Mouse (Mus musculus): ENCODE measurements around the gene She.

Gene She

DNA sequence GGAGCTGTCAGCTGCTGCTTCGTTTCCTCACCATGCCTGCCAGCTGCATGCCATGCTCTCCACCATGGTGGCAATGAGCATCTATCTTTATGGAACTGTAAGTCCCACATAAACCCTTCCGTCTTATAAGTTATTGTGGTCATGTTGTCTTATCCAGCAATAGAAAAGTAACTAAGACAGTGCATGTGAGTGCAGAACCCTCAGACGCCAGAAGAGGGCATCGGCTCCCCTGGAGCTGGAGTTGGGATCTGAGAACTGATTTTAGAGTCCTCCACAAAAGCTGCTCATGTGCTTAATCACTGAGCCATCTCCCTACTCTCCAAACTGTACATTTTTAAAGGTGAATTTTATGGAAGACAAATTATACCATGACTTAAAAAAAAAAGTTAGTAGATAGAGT lies 14.1 kb upstream of the She start:
- no peak for DNase-seq (ENCODE audit: low read depth, low spot score)

DNA sequence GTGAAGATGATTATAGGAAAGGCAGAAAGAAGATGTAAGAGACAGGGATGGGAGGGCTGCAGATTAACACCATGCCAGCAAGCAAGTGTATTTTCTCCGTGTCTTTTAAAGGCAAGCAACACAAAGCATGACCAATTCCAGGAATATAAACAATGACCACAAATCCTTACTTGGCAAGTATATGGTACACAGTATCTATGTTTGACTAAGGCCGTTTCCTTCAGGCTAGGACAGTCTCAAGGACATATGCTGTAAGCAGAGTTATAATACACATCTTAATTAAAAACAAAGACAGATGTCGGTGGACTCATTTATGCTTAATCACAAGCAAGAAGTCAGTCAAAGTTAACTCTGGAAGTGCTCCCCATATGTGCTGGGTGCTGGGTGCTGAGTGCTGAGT lies 12.6 kb upstream of the She start:
- no peak for DNase-seq (ENCODE audit: low read depth, low spot score)

DNA sequence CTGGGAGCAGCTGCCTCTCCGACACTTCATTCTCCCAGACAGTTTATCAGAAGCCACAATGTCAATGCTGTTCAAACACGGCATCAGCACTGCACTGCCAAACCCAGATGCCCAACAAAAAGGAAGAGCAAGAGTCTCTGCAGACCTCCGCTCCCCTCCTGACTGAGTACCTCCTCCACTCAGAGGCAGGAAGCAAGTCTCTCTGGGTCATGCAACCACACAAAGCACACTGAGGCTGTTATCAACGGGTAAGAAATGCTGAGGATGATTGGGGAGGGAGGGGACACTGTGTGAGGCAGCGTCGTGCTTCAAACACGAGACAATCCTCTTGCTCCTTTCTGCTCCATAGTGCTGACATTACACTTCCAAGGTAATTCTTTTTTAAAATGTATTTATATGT lies 11.3 kb upstream of the She start:
- DNase-seq (ENCODE audit: low read depth, low spot score): no peak

DNA sequence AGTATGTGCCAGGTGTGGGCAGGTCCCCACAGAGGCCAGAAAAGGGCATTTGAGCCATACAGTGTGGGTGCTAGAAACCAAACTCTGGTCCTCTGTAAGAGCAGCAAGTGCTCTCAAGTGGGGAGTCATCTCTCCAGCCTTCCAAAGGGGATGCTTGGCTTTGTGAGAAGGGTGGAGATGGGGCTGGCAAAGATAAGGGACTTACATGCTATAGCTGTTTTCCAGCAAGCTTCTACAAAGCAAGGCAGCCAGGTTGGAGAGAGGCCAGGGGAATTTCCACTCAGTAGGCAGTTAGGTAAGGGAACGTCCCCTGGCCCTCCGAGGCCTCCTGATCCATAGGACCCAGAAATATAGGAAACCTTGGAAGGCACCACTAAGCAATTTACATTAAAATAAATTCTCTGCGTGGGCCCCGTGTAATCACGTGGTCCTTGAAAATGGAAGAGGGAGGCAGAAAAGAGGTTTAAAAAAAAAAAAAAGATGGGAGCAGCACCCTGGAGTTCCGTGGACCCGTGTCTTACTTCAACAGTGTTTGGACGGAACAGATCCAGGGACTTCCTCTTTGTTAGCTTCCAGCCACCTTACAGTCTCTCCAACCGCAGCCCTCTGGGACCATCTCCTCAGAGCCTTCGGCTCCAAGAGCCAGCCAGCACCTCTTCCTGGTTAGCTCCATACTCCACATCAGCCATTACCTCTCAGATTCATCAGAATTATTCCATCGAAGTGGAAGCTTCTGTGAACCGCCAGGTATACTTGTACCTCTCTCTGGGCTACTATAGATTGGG lies 10.7 kb upstream of the She start:
- DNase-seq (ENCODE audit: low read depth, low spot score): no peak

DNA sequence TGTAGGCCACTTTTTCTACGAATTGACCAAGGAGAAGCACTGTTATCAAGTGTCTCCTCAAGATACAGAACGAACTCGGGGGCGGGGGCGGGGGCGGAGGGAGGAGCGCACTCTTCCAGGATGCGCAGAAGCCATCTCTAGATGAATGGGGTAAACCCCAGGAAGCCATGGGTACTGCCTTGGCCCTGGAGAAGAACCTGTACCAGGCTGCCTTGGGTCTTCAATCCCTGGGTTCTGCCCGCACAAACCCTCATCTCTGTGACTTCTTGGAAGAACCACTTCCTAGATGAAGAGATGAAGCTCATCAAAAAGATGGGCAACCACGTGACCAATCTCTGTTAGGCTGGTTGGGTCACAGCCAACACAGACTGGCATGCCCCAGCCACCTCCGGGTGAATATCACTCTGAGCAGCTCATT lies 10.1 kb upstream of the She start:
- DNase-seq (ENCODE audit: low read depth, low spot score): no peak

DNA sequence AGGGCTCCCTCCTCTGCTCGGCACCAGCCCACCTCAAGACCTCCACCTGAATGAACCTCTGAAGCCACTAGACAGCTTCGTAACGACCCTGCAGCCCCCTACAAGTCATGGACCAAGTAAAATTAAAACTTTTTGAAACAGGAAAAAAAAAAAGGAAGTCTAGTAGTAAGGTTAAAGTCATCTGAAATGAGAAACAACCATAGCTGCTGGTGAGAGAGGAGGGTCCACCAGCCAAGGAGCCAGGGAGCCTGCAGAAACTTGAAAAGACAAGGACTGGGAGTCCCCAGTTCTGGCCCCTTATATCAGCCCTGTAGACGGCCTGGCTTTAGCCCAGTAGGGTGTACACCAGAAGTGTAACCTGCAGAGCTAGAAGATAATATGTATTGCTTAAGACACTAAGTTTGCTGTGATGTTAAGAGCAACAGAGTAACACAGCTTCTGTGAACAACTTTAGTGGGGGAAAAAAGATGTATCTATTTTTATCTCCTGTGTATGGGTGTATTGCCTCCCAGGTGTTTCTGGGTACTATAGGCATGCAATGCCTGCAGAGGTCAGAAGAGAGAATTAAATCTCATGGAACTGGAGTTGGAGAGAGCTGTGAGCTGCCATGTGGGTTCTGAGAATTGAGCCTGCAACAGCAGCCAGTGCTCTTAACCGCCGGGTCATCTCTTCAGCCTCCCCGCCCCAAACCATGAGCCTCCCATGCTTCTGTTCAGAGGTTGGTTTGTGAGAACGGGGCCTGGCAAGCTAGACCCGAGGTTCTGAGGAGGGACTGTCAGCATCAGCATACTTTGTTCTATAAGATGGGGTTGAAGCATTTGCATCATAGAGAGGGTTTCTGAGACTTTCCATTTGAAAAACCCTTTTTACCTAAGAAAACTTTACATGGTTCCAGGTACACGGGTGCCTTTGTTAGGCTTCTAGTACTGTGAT lies 9.4 kb upstream of the She start:
- no peak for DNase-seq (ENCODE audit: low read depth, low spot score)

DNA sequence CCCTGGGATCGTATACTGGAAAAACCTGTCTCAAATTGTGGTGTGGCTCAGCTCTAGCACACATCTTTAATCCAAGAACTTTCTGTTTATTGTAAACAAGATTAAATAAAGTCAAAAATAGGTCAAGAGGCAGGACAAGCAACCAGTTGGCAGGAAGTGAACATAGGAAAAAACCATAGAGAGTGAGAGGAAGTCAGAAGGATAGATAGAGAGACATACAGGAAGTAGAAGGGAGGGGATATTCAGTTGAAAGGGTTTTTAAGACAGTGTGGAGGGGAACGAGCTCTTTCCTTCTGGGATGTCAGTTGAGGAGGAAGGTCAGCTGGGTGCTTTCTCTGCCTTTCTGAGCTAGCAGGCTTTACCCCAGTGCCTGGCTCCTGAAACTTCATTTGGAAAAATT lies 7.6 kb upstream of the She start:
- DNase-seq (ENCODE audit: low read depth, low spot score): no peak

DNA sequence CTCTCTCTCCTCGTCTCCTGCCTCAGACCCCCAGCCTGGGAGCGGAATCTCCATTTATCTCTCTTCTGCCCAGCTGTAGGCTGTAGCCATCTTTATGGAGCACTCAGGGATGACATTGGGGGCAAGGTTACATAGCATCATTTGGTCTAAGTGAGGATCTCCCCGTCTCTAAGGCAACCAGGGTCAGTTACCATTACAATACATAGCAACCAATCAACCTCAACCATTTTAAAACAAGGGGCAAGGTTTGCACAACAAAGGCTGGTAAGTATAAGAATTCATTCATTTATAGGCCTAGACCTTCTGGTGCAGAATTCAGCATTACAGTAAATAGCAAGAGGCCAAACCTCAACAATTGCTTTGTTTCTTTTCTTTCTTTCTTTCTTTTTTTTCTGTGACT lies 4.9 kb upstream of the She start:
- DNase-seq (ENCODE audit: low read depth, low spot score): no peak

DNA sequence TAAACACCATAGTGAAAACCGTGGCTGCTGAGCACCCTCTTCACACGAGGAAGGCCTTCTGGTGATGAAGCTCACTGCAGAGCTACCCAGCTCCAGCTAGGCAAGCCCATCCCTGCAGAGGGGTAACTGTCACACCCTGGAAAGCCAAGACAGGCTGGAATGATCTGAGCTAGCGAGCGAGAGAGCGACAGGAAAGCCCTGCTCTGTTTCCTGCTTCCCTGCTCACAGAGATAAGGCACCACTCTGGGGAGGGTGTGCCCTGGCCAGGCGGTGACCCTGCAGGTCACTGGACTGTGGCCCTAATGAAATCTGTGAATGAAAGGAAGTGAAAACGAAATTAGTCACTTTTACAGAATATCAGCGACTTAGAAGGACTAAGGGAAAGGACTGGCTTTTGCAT lies 4.2 kb downstream of the She start:
- no peak for DNase-seq (ENCODE audit: low read depth, low spot score)

DNA sequence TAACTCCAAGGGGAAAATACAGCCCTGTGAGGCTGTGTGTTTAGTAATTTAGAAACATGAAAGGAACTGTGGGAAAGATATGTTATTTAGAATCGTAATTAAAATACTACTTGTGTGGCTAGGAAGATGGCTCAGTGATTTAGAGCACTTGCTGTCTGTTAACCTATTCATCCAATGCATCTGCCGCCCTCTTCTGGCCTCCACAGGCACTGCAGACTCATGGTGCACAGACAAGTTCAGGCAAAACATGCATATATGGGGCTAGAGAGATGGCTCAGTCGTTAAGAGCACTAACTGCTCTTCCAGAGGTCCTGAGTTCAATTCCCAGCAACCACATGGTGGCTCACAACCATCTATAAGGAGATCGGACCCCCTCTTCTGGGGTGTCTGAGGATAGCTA lies 11.1 kb downstream of the She start:
- DNase-seq (ENCODE audit: low read depth, low spot score): no peak

DNA sequence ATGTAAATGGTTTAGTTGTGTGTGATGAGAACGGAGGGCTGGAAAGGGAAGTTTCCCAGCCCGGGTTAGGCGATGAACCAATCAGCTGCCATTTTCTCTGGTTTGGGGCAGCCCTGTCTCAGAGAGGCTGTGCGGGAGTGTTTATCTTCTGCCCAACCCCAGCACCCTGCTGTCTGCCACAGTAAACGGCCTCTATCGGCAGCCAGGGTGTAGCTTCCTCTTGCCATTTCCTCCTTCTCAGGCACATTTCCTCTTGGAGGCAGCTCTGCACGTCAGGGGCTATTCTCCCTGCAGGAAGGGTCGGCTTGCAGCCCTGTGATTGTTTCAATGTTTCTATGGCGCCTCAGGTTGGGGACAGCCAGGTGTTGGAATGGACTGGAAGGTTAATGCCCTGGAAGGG lies 12.0 kb downstream of the She start:
- DNase-seq (ENCODE audit: low read depth, low spot score): no peak

DNA sequence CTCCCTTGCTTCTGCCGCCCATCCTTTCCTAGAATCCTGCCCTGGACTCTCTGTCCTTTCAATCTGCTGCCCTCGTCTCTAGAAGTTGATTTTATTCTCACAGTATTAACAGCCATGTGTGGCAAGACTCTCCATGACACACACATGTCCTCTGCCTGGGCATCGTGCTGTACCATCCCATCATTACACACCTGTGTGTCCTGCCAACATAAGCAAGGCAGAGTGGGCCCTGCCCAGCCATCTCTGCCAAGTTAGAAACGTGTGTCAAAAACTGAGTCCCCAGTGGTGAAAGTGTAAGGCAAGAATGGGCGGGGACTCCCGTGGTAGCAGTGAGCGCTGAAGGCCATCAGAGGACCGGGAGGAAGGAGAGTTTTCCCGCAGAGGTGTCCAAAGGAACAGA lies 14.6 kb downstream of the She start:
- DNase-seq (ENCODE audit: low read depth, low spot score): no peak

DNA sequence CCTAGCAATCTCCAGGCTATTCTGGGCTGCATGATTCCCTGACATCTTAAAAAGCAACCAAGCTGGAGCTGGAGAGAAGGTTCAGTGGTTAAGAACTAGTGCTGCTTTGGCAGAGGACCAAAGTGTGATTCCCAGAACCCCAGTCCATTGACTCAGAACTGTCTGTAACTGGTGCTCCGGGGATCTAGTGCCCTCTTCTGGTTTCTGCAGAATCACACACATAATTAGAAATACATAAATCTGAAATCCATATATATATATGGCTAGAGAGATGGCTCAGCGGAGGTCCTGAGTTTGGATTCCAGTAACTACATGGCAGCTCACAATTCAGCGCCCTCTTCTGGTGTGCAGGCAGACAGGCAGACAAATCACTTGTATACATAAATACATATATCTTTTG lies 16.0 kb downstream of the She start:
- DNase-seq (ENCODE audit: low read depth, low spot score): no peak

DNA sequence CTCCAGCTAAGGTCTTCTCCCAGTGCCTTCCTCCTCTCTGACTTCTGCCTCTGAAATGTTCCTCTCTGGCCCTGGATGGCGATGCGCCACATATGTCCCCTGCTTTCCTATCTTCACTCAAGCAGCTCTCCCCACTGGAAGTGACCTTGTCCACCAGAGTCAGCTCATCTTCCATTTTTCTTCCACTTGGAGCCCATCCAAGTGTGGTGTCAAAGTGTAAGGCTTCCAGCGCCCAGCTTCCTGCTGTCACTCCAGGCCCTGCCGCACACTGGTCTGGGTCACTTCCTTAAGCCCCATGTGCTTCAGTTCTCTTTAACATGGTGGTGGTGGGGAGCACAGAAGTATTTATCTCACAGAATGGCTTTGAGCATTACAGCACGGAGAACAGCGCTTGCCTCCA lies 16.4 kb downstream of the She start:
- DNase-seq (ENCODE audit: low read depth, low spot score): no peak

DNA sequence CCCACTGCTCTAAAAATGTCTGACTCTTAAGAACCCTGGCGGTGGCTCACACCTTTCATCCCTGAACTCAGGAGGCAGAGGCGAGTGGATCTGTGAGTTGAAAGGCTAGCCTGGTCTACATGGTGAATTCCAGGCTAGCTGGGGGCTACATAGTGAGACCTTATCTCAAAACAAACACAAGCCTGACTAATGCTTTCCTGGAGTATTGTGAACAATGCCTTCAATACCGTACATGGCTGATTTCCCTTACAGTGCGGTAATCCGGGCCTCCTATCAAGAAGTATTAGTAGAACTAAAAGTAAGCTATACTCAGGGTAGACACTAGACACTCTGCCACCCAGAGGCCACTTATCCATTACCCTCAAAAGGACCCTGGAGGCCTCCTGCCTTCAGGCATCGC lies 16.9 kb downstream of the She start:
- no peak for DNase-seq (ENCODE audit: low read depth, low spot score)

DNA sequence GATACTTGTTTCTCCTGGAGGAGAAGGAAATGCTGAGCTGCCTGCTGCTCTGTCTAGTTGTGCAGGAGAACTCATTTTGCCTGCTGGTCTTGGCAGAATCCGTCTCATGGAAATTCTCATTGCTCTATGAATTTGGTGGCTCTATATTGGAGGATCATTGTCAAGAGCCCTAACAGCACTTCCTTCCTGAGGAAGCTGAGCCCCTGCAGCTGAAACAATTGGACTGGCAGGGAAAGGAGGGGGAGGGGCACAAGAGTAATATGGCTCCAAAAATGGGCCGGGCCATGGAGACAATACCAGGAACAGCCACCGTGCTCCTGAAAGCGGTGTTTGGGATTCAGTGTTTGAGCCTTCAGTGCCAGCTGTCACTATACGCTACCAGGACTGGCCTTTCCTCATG lies 22.6 kb downstream of the She start:
- DNase-seq (ENCODE audit: low read depth, low spot score): no peak

DNA sequence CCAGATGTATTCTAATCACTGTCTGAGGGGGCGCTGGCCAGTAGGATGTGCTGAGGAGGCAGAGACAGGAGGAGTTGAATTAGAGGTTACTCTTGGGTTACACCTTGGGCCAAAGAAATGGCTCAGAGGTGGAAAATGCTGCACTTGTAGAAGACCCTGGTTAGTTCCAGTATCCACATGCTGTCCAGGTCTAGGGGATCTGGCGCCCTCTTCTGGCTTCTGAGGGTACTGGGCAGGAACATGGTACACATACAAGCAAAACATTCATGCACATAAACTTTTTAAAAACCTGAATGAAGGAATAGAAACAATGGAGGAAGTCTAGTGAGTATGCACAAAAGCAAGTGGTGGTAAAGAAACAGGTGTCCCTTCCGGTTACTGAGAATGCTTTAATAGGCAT lies 26.2 kb downstream of the She start:
- DNase-seq (ENCODE audit: low read depth, low spot score): no peak

DNA sequence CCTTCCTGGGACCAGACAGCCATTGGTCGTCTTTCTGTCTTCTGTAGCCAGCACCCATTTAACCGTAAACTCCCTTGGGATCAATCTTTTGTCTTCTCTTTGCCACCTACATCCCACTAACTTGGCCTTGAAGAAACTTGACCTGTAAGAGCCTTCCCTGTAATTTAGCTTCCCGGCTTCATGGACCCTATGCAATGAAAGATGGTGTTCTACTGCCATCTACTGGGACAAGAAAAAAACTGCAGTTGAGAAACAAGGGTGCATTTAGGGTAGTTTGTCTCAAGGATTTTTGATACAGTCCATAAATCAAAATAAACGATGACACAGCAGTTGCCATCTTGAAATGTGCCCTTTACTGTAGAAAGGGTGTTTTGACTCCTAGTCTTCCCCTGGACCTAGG lies 27.0 kb downstream of the She start:
- peak; percentile 65 for DNase-seq (ENCODE audit: low read depth, low spot score)

DNA sequence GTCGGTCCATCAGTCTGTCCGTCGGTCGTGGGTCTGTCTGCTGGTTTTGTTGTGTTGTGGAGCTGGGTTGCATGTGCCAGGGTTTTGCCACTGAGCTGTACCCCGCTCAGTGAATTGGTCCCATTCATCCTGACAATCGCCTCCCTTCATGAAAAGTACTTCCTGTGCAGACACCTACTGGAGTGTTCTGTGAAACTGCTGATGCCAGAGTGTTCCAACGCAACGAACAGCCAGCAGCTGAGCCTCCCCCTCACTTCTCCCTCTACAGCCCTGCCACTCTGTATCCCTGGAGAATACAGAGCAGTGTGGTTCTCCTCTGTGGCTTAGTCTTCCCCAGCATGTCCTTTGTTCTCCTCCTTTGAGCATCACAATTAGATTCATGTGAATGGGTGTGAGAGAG lies 27.7 kb downstream of the She start:
- DNase-seq (ENCODE audit: low read depth, low spot score): no peak

DNA sequence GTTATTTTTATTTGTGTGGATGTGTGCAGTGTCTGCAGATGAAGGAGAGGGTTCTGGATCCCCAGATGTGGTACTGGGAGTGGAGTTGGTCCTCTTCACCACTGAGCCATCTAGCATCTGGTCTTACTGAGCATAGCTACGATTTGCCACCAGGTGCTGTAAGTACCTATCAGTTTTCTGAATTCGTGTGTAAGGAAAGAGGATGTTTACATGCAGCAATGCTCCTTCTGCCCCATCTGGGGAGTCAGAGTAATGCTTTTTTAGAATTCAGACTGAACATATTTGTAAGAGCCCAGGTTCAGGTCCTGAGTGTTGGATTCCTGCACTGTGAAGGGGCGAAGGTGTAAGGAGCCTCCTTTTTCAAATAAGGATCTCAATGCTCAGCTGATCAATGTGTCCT lies 28.8 kb downstream of the She start:
- no peak for DNase-seq (ENCODE audit: low read depth, low spot score)

DNA sequence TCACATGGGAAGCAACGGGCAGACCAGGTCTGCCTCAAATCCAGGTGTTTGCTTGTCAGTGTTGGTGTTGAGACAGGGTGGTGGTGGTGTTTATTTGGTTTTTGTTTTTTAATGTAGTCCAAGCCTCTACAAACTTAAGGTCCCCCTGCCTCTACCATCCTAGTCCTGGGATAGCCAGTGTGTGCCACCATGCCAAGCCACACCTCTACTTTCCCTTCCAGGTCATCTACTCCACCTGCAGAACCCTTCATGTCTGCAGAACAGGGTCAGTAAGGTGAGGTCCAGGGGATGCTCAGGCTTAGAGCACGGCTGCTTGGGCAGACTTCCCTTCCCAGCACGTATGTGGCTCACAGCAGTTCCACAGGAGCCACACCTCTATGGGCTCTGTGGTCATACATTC lies 29.2 kb downstream of the She start:
- no peak for DNase-seq (ENCODE audit: low read depth, low spot score)

DNA sequence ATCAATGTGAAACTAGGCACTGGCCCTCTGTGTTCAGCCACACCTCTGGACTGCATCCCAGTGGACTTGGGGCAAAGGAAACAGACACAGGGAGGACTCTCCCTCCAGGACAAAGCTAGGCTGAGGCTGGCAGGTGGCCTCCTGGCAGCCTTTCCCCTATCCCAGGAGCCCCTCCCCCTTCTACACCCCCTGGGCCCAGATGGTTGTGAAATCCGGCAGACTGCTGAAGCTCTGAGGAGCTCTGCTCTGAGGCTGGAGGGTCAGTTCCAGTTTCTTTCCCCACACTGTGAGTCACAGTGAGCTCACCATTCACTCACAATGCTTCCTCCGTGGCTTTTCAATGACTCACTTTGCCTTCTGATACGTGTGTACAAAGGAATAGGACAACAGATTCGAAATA lies 29.9 kb downstream of the She start:
- no peak for DNase-seq (ENCODE audit: low read depth, low spot score)

DNA sequence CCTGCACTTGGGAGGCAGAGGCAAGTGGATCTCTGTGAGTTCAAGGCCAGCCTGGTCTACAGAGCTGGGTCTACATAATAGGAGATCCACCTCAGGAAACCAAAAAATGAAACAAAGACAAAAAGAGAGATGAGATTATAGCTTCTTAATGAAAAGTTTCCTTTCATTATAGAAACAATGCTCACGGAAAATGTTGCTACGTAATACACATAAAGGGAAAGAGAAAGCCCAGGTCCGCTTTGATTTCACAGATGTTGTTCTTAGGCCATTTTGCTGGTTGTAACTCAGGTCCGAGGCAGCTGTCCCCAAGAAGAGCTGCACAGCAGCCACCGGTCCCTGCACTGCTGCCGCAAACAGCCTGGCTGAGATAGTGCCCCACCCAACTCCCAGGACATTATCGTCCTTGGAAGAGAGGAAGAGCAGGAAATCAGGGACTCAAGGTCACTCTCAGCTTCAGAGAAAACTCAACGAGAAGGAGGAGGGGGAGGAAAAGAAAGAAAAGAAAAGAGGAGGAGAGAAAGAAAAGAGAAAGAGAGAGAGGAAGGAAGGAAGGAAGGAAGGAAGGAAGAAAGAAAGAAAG lies 31.1 kb downstream of the She start:
- no peak for DNase-seq (ENCODE audit: low read depth, low spot score)
